Mouse (Mus musculus): ENCODE results near the gene Adamts10. TPM values are rescaled to one million over a fixed set of nuclear protein-coding genes. Genes with fewer than 3 reads are reported as not detected.
A peak's percentile ranks its signal among the peaks of the same experiment; 100 is the strongest.

Adamts10 gene
- polyA plus RNA-seq, 1 experiment from 2014 or later = 53.6 TPM

DNA sequence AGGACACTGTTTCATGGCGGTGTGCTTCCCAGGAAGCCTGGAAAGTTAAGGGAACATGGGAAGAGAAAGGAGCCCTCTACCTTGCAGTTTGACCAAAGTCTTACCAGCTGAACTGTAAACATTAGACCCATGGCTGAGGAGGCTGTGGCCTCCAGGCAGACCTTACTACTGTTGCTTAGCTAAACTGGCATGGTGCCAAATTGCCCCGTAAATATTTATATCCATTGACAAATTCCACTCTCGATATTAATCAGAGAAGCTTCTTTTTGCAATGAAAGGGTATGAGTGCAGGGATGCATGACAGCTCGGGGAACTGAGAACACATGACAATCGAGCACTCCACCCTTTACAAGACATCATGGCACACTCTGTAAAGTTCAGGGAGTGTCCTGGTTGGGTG, 13.8 kb upstream of the Adamts10 start:
- Histone ChIP-seq H3K9ac (ENCODE audit: low read length) (no peak overlapping the region), H3K27ac (ENCODE audit: low read depth) (no peak overlapping the region), H3K4me2 (ENCODE audit: low read length) (no peak overlapping the region), H3K27me3 (replicated peaks; ENCODE audit: control insufficient read depth, insufficient read depth, low read length) (no peaks in the 10 kb centered on the region), H3K9me3 (ENCODE audit: control insufficient read depth, low read length) (no peaks in the 10 kb centered on the region), H3K4me1 (replicated peaks; ENCODE audit: control insufficient read depth, insufficient read depth, low read length) (no peaks in the 10 kb centered on the region; the same call in 1 of the 2 replicates), H3K36me3 (ENCODE audit: control insufficient read depth, insufficient read depth, low read length) (no peaks in the 10 kb centered on the region), H3K4me3 (ENCODE audit: low read depth, low read length) (no peak overlapping the region)
- 59% methylated on average over 5 of the region's 5 CpGs for WGBS
- DNase-seq (ENCODE audit: low spot score) (no peak), ATAC-seq (replicated peaks; ENCODE audit: low FRiP score, low TSS enrichment, low read depth) (no peak)

DNA sequence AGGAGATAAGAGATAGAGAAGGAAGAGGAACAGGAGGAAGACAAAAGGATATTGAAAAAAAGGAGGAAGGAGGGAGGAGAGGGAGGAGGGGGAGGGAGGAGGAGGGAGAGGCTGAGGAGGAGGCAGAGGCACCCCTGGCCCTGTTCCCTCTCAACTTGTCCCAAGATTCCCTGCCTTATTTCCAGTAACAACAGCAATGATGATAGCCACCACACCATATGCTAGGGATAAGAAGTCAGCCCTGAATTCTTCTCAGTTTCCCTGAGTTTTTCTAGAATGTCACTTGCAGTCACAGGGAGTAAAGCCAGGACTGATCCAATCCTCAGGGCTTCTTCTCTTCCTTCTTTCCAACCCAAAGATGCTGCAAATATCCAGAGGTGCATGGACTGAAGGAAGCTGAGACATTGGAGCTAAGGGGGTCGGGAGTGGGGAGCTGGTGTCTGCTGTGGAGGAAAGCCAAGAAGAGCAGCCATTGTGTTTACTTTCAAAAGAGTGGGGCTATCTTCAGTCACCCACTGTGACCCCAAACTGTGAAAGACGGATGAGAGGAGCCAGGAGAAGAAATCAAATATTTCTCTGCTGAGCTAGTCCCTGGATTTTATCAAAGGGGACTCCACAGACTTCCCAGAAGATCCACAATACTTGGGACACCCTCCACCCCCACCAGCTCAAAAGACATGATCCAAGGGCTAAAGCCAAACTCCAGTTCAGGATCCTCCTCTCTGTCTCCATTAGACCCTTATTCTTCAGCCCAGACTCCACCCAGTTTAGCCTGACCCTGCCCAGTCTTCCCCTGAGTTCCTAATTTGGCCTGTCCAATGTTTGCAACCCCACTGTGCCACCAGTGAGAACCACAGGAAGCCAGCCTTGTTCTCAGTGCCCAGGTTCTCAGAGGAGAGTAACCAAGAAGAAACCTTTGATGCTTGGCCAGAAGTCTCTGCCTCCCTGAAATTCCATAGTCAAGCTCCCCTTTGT, 11.3 kb upstream of the Adamts10 start:
- DNase-seq (ENCODE audit: low spot score) (no peak), ATAC-seq (replicated peaks; ENCODE audit: low FRiP score, low TSS enrichment, low read depth) (no peak)
- Histone ChIP-seq H3K27me3 (replicated peaks; ENCODE audit: control insufficient read depth, insufficient read depth, low read length) (no peaks in the 10 kb centered on the region), H3K36me3 (ENCODE audit: control insufficient read depth, insufficient read depth, low read length) (no peaks in the 10 kb centered on the region), H3K9me3 (ENCODE audit: control insufficient read depth, low read length) (no peaks in the 10 kb centered on the region), H3K4me1 (replicated peaks; ENCODE audit: control insufficient read depth, insufficient read depth, low read length) (no peaks in the 10 kb centered on the region; the same call in 1 of the 2 replicates), H3K27ac (ENCODE audit: low read depth) (no peak overlapping the region), H3K4me3 (ENCODE audit: low read depth, low read length) (no peak overlapping the region), H3K9ac (ENCODE audit: low read length) (no peak overlapping the region), H3K4me2 (ENCODE audit: low read length) (no peak overlapping the region)
- WGBS = 30% methylated on average over 2 of the region's 2 CpGs

DNA sequence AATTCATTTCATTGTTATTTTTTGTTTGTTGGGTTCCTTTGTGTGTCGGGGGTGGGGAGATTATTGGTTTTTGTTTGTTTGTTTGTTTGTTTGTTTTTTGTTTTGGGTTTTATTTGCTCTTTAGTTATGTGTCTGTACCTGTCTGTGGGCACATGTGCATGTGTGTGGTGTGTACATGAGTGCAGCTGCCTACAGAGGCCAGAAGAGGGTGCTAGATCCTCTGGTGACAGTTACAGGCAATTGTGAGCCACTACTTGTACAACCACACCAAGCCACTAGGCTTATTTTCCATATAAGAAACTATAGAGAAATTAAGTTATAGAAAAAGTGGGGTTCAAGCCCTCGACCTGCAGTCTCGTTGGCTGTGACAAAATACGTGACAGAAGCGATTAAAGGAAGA, 10.1 kb upstream of the Adamts10 start:
- Histone ChIP-seq H3K4me2 (ENCODE audit: low read length) (no peak overlapping the region), H3K36me3 (ENCODE audit: control insufficient read depth, insufficient read depth, low read length) (no peaks in the 10 kb centered on the region), H3K27me3 (replicated peaks; ENCODE audit: control insufficient read depth, insufficient read depth, low read length) (no peaks in the 10 kb centered on the region), H3K9ac (ENCODE audit: low read length) (no peak overlapping the region), H3K27ac (ENCODE audit: low read depth) (no peak overlapping the region), H3K4me1 (replicated peaks; ENCODE audit: control insufficient read depth, insufficient read depth, low read length) (no peaks in the 10 kb centered on the region; the same call in 1 of the 2 replicates), H3K4me3 (ENCODE audit: low read depth, low read length) (no peak overlapping the region), H3K9me3 (ENCODE audit: control insufficient read depth, low read length) (no peaks in the 10 kb centered on the region)
- 92% methylated on average over 5 of the region's 5 CpGs for WGBS
- DNase-seq (ENCODE audit: low spot score) = no peak
- no peak for ATAC-seq (replicated peaks; ENCODE audit: low FRiP score, low TSS enrichment, low read depth)

DNA sequence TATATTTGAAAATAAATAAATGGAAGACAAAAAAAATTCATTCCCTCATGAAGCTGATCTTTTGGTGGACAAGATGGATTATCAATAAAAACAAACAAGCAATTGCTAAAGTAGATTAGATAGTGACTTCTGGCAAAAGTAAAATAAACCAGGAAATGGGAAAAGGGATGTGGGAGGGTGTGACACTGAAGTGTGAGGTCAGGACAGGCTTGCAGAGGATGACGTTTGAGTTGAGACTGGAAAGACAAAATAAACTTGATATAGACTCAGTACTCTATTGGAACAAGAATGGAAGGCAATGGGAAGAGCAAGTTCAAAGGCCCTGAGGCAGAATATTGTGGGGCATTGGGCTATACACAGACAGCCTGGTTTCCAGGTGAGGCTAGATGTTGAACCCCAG, 3.6 kb upstream of the Adamts10 start:
- Histone ChIP-seq H3K27me3 (replicated peaks; ENCODE audit: control insufficient read depth, insufficient read depth, low read length) (no peaks in the 10 kb centered on the region), H3K4me3 (ENCODE audit: low read depth, low read length) (no peak overlapping the region), H3K9me3 (ENCODE audit: control insufficient read depth, low read length) (no peaks in the 10 kb centered on the region), H3K4me1 (replicated peaks; ENCODE audit: control insufficient read depth, insufficient read depth, low read length) (peaks cover 10% of the 10 kb centered on the region; the same call in 1 of the 2 replicates), H3K36me3 (ENCODE audit: control insufficient read depth, insufficient read depth, low read length) (no peaks in the 10 kb centered on the region), H3K9ac (ENCODE audit: low read length) (no peak overlapping the region), H3K4me2 (ENCODE audit: low read length) (no peak overlapping the region), H3K27ac (ENCODE audit: low read depth) (no peak overlapping the region)
- 24% methylated on average over 1 of the region's 1 CpGs for WGBS
- DNase-seq (ENCODE audit: low spot score) = no peak
- ATAC-seq (replicated peaks; ENCODE audit: low FRiP score, low TSS enrichment, low read depth) = no peak

DNA sequence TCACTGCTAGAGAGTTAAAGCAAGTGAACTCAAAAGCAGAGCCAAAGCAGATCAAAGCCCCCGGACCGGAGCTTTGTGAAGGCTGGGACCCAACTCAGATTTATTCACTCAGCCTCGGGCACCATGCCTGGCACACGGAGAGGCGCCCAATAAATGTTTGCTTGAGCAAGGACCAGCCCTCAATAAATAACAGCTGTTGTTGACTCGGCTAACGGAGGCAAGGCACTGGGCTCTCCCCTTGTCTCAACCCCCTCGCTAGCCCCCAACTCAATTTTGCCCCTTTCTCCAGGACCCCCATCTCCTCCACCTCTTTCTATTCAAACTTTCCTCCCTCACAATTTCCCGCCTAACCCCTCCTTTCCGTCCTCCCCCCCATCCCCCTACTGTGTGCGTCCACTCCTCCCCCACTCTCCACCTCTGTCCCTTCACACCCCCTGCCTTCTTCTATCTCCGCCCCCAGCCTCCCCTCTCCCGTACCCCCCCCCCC, 530 bp upstream of the Adamts10 start:
- peak overlapping the region; percentile 57; the same call in 1 of the 2 replicates for H3K27ac ChIP-seq (ENCODE audit: low read depth)
- H3K27me3 ChIP-seq (replicated peaks; ENCODE audit: control insufficient read depth, insufficient read depth, low read length) = no peaks in the 10 kb centered on the region
- peak; percentile 68 for ATAC-seq (replicated peaks; ENCODE audit: low FRiP score, low TSS enrichment, low read depth)
- DNase-seq (ENCODE audit: low spot score) = peak; percentile 62
- peaks cover 5% of the 10 kb centered on the region for H3K36me3 ChIP-seq (ENCODE audit: control insufficient read depth, insufficient read depth, low read length)
- peak overlapping the region; percentile 53 for H3K4me3 ChIP-seq (ENCODE audit: low read depth, low read length)
- H3K4me2 ChIP-seq (ENCODE audit: low read length) = peak overlapping the region; percentile 87
- H3K9me3 ChIP-seq (ENCODE audit: control insufficient read depth, low read length) = no peaks in the 10 kb centered on the region
- WGBS = 2% methylated on average over 13 of the region's 13 CpGs
- peaks cover 13% of the 10 kb centered on the region; the same call in 1 of the 2 replicates for H3K4me1 ChIP-seq (replicated peaks; ENCODE audit: control insufficient read depth, insufficient read depth, low read length)
- peak overlapping the region; percentile 62 for H3K9ac ChIP-seq (ENCODE audit: low read length)

DNA sequence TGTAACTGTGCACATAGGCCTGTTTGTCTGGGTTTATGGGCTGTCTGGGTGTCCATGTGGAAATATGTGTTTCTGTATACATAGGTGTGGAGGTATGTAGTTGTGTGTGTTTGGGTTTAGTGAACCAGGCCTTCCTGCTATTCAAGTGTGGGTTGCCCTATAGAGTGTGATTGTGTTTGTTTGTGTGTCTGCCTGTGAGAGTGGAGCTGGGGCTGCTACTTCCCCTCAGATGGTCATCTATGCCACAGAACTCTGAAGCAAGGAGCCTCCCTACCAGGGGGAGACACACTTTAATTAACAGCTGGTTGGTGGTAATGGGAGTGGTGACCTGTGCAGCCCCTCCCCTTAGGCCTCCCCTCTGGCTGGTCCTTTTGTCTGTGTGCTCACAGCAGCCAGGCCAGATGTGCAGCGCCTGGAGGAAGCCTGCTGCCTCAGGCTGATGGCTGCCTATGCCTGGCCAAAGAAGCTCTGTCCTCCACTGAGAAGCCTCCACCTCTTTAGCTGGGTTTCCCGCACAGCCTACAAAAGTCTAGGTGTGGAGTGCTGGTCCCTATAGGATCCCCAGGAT, 886 bp downstream of the Adamts10 start:
- Histone ChIP-seq H3K4me3 (ENCODE audit: low read depth, low read length) (peak overlapping the region; percentile 53), H3K9ac (ENCODE audit: low read length) (peak overlapping the region; percentile 62), H3K9me3 (ENCODE audit: control insufficient read depth, low read length) (no peaks in the 10 kb centered on the region), H3K4me2 (ENCODE audit: low read length) (peak overlapping the region; percentile 87), H3K27me3 (replicated peaks; ENCODE audit: control insufficient read depth, insufficient read depth, low read length) (no peaks in the 10 kb centered on the region), H3K27ac (ENCODE audit: low read depth) (peak overlapping the region; percentile 57), H3K4me1 (replicated peaks; ENCODE audit: control insufficient read depth, insufficient read depth, low read length) (peaks cover 13% of the 10 kb centered on the region; the same call in 1 of the 2 replicates), H3K36me3 (ENCODE audit: control insufficient read depth, insufficient read depth, low read length) (peaks cover 19% of the 10 kb centered on the region)
- DNase-seq (ENCODE audit: low spot score) = no peak
- 28% methylated on average over 2 of the region's 2 CpGs for WGBS
- peak; percentile 51; the same call in 1 of the 2 replicates for ATAC-seq (replicated peaks; ENCODE audit: low FRiP score, low TSS enrichment, low read depth)

DNA sequence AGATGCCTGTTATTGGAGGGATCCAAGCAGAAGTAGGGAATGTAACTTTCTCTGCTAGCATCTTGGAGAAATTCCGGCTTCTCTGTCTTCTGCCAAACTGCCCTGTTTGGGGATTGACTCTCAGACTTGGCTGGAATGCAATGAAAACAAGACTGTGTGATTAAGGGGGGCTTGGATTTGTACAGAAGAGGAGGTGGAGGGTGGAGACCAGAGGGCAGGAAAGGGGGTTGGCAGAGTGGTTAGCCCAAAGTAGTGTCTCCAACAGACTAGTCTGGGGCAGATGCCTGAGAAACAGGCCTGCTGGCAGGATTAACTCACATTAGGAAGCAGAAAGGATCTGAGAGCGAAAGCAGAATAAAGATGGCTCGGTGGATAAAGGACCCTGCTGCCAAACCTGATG, 2.5 kb downstream of the Adamts10 start:
- no peak overlapping the region for H3K27ac ChIP-seq (ENCODE audit: low read depth)
- 83% methylated on average over 3 of the region's 3 CpGs for WGBS
- no peak for ATAC-seq (replicated peaks; ENCODE audit: low FRiP score, low TSS enrichment, low read depth)

DNA sequence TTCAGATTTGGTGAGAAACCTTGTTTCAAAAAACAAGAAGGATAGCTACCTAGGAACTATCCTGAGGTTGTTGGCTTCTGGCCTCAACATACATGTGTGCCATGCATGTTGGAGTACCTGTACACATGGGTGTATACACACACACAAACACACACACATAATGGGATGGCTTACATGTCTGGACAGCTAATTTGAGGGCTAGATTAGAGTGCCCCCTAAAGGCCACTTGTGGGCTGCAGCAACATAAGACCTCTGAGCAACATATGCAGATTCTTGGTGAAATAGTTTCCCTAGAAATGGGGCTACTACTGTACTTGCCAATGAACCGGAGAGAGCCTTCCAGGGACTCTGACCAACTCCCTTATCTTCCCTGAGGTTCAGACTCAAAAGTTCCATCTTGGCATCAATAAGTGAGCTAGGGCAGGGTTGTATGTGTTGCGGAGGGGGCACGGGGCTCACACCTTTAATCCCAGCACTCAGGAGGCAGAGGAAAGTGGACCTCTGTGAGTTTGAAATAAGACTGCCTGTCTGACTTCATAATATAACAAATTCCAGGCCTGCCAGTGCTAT, 15.2 kb downstream of the Adamts10 start:
- Histone ChIP-seq H3K27me3 (replicated peaks; ENCODE audit: control insufficient read depth, insufficient read depth, low read length) (no peaks in the 10 kb centered on the region), H3K4me1 (replicated peaks; ENCODE audit: control insufficient read depth, insufficient read depth, low read length) (no peaks in the 10 kb centered on the region), H3K36me3 (ENCODE audit: control insufficient read depth, insufficient read depth, low read length) (peaks cover 58% of the 10 kb centered on the region), H3K4me3 (ENCODE audit: low read depth, low read length) (no peak overlapping the region), H3K9ac (ENCODE audit: low read length) (no peak overlapping the region), H3K9me3 (ENCODE audit: control insufficient read depth, low read length) (no peaks in the 10 kb centered on the region), H3K27ac (ENCODE audit: low read depth) (no peak overlapping the region), H3K4me2 (ENCODE audit: low read length) (no peak overlapping the region)
- DNase-seq (ENCODE audit: low spot score) (peak; percentile 60), ATAC-seq (replicated peaks; ENCODE audit: low FRiP score, low TSS enrichment, low read depth) (no peak)
- WGBS = 87% methylated on average over 3 of the region's 3 CpGs

More for the DNA sequence above, 2.5 kb downstream of the Adamts10 start:
- Histone ChIP-seq H3K9me3 (ENCODE audit: control insufficient read depth, low read length) (no peaks in the 10 kb centered on the region), H3K27me3 (replicated peaks; ENCODE audit: control insufficient read depth, insufficient read depth, low read length) (no peaks in the 10 kb centered on the region), H3K9ac (ENCODE audit: low read length) (no peak overlapping the region), H3K4me2 (ENCODE audit: low read length) (no peak overlapping the region), H3K36me3 (ENCODE audit: control insufficient read depth, insufficient read depth, low read length) (peaks cover 35% of the 10 kb centered on the region), H3K4me1 (replicated peaks; ENCODE audit: control insufficient read depth, insufficient read depth, low read length) (peaks cover 13% of the 10 kb centered on the region; the same call in 1 of the 2 replicates), H3K4me3 (ENCODE audit: low read depth, low read length) (no peak overlapping the region)
- no peak for DNase-seq (ENCODE audit: low spot score)
